Mouse (Mus musculus): ENCODE measurements around the gene Zkscan16. TPM values are rescaled to one million over a fixed set of nuclear protein-coding genes. Genes with fewer than 3 reads are reported as not detected.

Zkscan16 gene
- polyA plus RNA-seq, 1 experiment: 0.02 TPM

GRCm38 (mm10) chr4:58994762-58995161 is 51.3 kb downstream of the Zkscan16 start, which contains the start of gene Dnajc25:
Gene Dnajc25, plus strand, starts transcription at chr4:58995062.
- no peak for DNase-seq (ENCODE audit: low read depth, low spot score)
- 43% methylated on average over 4 of the region's 4 CpGs for WGBS

GRCm38 (mm10) chr4:58995251-58995693 is 51.8 kb downstream of the Zkscan16 start:
- DNase-seq (ENCODE audit: low read depth, low spot score): no peak
- WGBS: 51% methylated on average over 8 of the region's 8 CpGs

GRCm38 (mm10) chr4:58997081-58997480 is 53.7 kb downstream of the Zkscan16 start:
- 70% methylated on average over 5 of the region's 5 CpGs for WGBS
- DNase-seq (ENCODE audit: low read depth, low spot score): no peak

- WGBS: 51% methylated on average over 1 of the region's 1 CpGs
- DNase-seq (ENCODE audit: low read depth, low spot score): no peak
Observed at GRCm38 (mm10) chr4:58998688-58999087, 55.3 kb downstream of the Zkscan16 start.

- DNase-seq (ENCODE audit: low read depth, low spot score): no peak
- 0% methylated on average over 2 of the region's 2 CpGs for WGBS
Observed at GRCm38 (mm10) chr4:58999686-59000085, 56.3 kb downstream of the Zkscan16 start.

- 3% methylated on average over 2 of the region's 2 CpGs for WGBS
- no peak for DNase-seq (ENCODE audit: low read depth, low spot score)
Observed at GRCm38 (mm10) chr4:59000614-59001013, 57.2 kb downstream of the Zkscan16 start.

GRCm38 (mm10) chr4:59002948-59003805 is 59.7 kb downstream of the Zkscan16 start, which contains the start of gene Gm20503:
Gene Gm20503, plus strand, starts transcription at chr4:59003210.
- WGBS: under 1% methylated on average over 86 of the region's 89 CpGs
- DNase-seq (ENCODE audit: low read depth, low spot score): peak; percentile 59

GRCm38 (mm10) chr4:59003806-59004200 is 60.4 kb downstream of the Zkscan16 start:
- no peak for DNase-seq (ENCODE audit: low read depth, low spot score)
- WGBS: 11% methylated on average over 7 of the region's 7 CpGs

GRCm38 (mm10) chr4:59006211-59006610 is 62.8 kb downstream of the Zkscan16 start:
- WGBS: 70% methylated on average over 8 of the region's 8 CpGs
- no peak for DNase-seq (ENCODE audit: low read depth, low spot score)

- no peak for DNase-seq (ENCODE audit: low read depth, low spot score)
- WGBS: 80% methylated on average over 6 of the region's 6 CpGs
Observed at GRCm38 (mm10) chr4:59007016-59007415, 63.6 kb downstream of the Zkscan16 start.

Other genes starting within 250 kb of the Zkscan16 start
- gene Olfr267, start 155.9 kb upstream of the Zkscan16 start, polyA plus RNA-seq (2012; rRNA removed): 0.11 TPM in 1 of 2 replicates, not detected in the other
- gene Ecpas, start 30.9 kb upstream of the Zkscan16 start, polyA plus RNA-seq (2012; rRNA removed): 6.2 and 15.2 TPM in 2 replicates
- 10.5 and 22.4 TPM in 2 replicates for gene Ptgr1, start 43.5 kb downstream of the Zkscan16 start, polyA plus RNA-seq (2012; rRNA removed)
- gene Dnajc25, start 51.4 kb downstream of the Zkscan16 start, polyA plus RNA-seq (2012; rRNA removed): 2.4 and 4.0 TPM in 2 replicates
- not detected in 2 replicates for gene Gm20503, start 59.6 kb downstream of the Zkscan16 start, polyA plus RNA-seq (2012; rRNA removed)
- gene Gng10, start 91.5 kb downstream of the Zkscan16 start, polyA plus RNA-seq (2012; rRNA removed): 13.0 and 15.0 TPM in 2 replicates
- gene AI481877, start 195.4 kb downstream of the Zkscan16 start, polyA plus RNA-seq (2012; rRNA removed): 0.04 TPM in 1 of 2 replicates, not detected in the other
- 31.0 and 47.8 TPM in 2 replicates for gene Ugcg, start 245.6 kb downstream of the Zkscan16 start, polyA plus RNA-seq (2012; rRNA removed)

All from large intestine, adult 2 months (tissue).